Mouse (Mus musculus): ENCODE results near the gene Icam5. TPM values are rescaled to one million over a fixed set of nuclear protein-coding genes. Genes with fewer than 3 reads are reported as not detected.
A peak's percentile ranks its signal among the peaks of the same experiment; 100 is the strongest.
"Not testable (repeated sequence)": the region's sequence is repeated elsewhere in the genome, so short reads cannot be mapped to it uniquely, and the experiment has no call there.

Icam5 gene
- total RNA-seq, 1 experiment from 2014 or later, result not detected

DNA sequence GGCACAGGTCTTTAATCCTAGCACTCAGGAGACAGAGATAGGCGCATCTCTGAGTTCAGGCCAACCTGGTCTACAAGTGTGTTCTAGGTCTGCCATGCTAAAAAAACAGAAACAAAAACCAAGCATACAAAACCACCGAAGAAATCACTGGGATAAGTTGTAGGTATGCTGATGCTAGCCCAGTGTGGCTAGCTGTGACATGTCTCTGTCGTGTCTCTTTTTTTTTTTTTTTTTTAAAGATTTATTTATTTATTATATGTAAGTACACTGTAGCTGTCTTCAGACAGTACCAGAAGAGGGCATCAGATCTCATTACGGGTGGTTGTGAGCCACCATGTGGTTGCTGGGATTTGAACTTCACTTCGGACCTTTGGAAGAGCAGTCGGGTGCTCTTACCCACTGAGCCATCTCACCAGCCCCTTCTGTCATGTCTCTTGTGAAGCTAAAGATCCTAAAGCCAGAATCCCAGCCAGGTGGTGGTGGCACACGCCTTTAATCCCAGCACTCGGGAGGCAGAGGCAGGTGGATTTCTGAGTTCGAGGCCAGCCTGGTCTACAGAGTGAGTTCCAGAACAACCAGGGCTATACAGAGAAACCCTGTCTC, 20.8 kb upstream of the Icam5 start:
- not testable (repeated sequence) for ATAC-seq (replicated peaks; ENCODE audit: insufficient number of reproducible peaks, low FRiP score, low TSS enrichment, poor library complexity, severe bottlenecking)

DNA sequence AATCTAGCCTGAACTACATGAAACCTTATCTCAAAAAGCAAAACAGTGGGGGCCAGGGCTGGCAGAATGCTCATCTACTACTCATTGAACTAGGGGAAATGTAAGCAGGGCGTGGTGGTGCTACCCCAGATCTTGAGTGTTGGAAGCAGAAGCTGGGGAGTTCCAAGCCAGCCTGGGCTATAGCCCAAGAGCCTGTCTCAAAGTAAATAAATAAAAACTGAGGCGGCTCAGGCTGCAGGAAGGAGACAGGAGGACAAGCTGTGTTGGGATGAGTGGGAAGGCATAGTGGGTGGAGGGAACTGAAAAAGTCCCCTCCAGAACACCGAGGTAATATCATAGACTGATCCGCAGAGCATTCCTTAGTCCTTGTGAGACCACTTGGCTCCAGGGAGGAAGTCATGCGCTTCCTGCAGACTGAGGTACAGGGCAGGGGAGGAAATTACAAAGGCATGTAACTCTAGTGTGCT, 20.0 kb upstream of the Icam5 start:
- no peak for ATAC-seq (replicated peaks; ENCODE audit: insufficient number of reproducible peaks, low FRiP score, low TSS enrichment, poor library complexity, severe bottlenecking)

- ATAC-seq (replicated peaks; ENCODE audit: insufficient number of reproducible peaks, low FRiP score, low TSS enrichment, poor library complexity, severe bottlenecking), result no peak
Measured at GRCm38 (mm10) chr9:21012368-21012767, 19.5 kb upstream of the Icam5 start.

DNA sequence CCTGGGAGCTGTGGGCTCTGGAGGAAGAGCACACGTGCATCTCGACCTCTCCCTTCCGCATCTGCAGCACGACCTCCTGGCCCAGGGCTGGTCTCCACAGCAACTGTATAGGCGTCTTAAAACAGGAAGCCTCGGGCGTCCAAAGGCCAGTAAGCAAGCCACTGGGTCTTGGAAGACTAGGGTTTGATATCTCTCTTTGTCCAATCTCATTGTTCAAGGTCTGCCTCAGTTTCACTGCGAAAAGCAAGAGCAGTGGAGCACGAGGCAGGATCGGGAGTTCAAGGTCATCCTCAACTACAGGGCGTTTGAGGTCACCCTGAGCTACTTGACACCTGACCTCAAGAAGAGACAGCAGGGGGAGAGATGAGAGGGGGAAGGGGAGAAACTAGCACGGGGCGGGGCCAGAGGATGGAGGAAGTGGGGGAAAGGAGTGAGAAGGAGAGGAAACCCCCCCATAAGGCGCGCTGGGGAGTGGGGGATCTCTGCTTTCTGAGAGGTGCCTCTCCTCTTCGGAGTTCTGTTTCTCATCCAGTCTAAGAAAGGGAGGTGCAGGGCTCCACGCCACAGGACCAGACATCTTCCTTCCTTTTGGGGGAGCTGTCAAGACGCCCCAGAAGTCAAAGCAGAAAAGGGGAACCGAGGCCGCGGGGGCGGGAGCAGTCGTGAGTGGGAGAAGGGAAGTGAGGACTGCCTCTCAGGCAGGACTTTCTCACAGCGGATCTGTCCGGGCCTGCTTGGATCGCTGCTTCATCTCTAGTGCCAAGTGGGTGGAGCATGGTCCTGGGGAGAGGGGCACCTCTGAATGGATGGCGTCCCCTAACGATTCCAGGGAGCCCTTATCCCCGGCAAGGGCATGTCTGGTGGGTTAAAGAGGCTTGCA, 16.9 kb upstream of the Icam5 start:
- ATAC-seq (replicated peaks; ENCODE audit: insufficient number of reproducible peaks, low FRiP score, low TSS enrichment, poor library complexity, severe bottlenecking), result peak; percentile 85

DNA sequence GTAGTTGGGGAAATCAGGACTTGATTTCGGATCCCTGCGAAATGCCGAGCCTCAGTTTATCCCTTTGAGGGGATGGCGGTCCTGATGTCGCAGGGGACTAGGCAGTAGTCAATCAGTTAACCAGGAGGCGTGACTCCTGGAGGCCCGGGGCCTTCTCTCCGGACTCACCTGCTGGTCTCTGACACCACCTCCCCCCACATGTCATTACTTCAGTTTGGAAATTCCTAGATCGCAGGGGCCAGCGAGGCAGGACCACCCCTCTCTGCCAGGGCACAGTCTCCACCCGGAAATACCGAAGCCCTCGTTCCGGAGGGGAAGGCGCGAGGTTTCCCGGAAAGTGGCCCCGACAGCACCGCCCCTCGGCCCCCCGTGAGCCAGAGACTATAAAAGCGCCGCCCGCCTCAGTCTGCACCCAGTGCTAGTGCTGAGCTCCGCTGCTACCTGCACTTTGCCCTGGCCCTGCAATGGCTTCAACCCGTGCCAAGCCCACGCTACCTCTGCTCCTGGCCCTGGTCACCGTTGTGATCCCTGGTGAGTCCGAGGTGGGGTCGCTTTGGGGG, 16.2 kb upstream of the Icam5 start, which contains the start of gene Icam1:
Gene Icam1, plus strand, starts transcription at position 415 of the 560 bp plus-strand sequence.
- ATAC-seq (replicated peaks; ENCODE audit: insufficient number of reproducible peaks, low FRiP score, low TSS enrichment, poor library complexity, severe bottlenecking), result peak; percentile 25; the same call in 1 of the 2 replicates

DNA sequence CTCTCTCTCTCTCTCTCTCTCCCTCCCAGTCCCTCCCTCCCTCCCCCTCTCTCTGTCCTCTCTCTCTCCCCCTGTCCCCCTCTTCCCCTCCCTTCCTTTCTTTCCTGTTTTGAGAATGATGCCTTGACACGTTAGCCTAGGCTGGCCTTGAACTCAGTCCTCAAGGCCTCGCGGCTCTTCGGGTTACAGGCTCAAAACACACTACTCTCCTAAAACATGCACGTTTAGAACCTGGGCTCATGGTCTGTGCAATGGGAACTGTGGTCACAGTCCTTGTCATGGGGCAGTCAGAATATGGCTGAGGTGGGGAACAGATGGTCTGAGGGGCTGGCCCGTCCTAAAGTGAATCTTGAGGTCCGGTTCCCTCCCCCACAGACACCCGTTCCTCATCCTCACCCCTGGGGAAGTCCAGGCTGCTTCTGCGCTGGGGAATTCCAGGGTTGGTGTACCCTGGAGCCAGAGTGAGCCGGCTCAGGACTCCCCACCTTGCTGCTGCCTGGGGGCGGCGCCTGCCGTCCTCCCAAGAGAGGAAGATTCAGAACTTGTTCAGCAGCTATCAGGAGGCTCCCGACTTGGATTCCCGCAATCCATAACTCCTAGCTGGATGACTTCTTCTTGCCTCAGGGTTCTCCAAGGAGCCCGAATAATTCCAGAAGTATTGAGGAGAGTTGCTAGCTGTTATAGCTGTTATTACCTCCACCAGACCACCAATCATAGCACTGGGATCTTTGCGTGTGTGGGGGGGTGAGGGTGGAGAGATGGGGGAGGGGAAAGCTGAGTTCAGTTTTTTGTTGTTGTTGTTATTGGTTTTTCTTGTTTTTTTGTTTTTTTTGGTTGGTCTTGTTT, 15.3 kb upstream of the Icam5 start:
- 0 out of 2 replicates have a peak, but pooled peaks have one; percentile 12 for ATAC-seq (replicated peaks; ENCODE audit: insufficient number of reproducible peaks, low FRiP score, low TSS enrichment, poor library complexity, severe bottlenecking)

DNA sequence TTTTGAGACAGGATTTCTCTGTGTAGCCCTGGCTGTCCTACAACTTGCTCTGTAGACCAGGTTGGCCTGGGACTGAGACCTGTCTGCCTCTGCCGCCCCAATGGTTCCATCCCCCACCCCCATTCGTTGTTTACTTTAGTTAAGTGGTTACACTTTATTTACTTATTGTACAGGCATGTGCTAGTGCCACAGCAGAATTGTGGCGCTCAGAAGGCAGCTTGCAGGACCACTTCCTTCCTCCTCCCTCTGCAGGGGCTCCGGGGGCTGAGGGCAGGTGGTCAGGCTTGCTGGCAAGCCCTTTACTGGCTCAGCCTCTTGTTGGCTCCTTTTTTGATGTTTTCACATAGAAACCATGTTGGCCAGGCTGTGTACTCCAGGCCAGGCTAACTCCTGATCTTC, 14.7 kb upstream of the Icam5 start:
- ATAC-seq (replicated peaks; ENCODE audit: insufficient number of reproducible peaks, low FRiP score, low TSS enrichment, poor library complexity, severe bottlenecking), result no peak

DNA sequence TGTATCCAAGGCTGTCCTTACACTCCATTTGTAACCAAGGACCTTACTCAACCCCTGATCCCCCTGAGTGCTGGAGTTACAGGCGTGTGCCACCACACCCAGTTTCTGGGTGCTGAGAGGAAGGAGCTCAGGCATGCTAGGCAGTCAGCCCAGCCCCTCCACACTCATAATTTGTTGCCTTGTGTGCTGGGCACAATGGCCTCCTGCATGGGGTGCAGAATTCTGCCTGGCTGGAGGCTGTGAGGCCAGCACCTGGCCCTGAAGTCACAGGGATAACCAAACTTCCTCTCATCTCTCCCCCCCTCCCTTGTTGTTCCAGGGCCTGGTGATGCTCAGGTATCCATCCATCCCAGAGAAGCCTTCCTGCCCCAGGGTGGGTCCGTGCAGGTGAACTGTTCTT, 13.3 kb upstream of the Icam5 start:
- no peak for ATAC-seq (replicated peaks; ENCODE audit: insufficient number of reproducible peaks, low FRiP score, low TSS enrichment, poor library complexity, severe bottlenecking)

DNA sequence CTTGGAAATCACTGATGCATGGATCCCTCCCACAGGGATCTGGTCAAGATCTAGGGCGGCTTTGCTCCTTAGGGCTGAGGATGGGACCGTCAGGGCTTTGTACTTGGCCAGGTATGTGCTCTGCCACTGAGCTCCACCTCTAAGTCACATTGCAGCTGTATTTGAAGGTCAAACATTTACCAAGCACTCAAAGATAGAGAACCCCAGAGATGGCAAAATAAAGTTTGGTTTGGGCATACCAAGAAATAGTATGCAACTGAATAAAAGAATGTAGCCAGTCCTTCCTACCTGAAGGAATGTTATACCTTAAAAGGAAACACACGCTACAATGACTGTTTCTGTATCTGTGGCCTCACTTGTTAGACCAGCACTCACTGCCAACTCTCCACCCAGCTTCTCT, 10.5 kb upstream of the Icam5 start:
- ATAC-seq (replicated peaks; ENCODE audit: insufficient number of reproducible peaks, low FRiP score, low TSS enrichment, poor library complexity, severe bottlenecking), result no peak

GRCm38 (mm10) chr9:21022288-21022687, 9.6 kb upstream of the Icam5 start:
- ATAC-seq (replicated peaks; ENCODE audit: insufficient number of reproducible peaks, low FRiP score, low TSS enrichment, poor library complexity, severe bottlenecking), result no peak

- no peak for ATAC-seq (replicated peaks; ENCODE audit: insufficient number of reproducible peaks, low FRiP score, low TSS enrichment, poor library complexity, severe bottlenecking)
Measured at GRCm38 (mm10) chr9:21022726-21023125, 9.1 kb upstream of the Icam5 start.

DNA sequence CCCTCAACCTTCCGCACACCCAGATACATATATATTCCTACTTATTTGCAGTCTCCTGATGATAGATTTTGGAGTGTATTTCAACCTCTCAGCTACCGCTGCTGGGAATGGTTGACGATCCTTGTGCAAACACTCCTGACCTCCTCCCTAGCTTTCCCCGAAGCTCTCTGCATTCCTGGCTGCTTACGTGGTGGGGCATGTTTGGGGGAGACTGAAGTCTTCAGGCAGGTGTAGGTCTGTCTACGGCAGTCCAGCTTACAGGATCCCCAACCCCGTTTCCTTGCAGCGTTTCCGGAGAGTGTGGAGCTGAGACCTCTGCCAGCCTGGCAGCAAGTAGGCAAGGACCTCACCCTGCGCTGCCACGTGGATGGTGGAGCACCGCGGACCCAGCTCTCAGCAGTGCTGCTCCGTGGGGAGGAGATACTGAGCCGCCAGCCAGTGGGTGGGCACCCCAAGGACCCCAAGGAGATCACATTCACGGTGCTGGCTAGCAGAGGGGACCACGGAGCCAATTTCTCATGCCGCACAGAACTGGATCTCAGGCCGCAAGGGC, 6.5 kb upstream of the Icam5 start:
- ATAC-seq (replicated peaks; ENCODE audit: insufficient number of reproducible peaks, low FRiP score, low TSS enrichment, poor library complexity, severe bottlenecking), result no peak

DNA sequence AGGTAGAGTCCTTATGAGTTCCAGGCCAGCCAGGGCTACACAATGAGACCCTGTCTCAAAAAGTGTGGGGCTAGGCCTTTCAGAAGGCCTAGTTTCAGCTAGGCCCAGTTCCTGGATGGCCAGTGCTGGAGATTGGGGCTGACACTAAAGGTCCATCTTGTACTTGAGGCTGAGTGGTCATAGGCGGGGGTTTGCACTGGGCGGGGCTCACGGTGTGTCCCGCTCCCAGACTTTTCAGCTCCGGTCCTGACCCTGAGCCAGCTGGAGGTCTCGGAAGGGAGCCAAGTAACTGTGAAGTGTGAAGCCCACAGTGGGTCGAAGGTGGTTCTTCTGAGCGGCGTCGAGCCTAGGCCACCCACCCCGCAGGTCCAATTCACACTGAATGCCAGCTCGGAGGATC, 5.0 kb upstream of the Icam5 start:
- no peak for ATAC-seq (replicated peaks; ENCODE audit: insufficient number of reproducible peaks, low FRiP score, low TSS enrichment, poor library complexity, severe bottlenecking)

- no peak for ATAC-seq (replicated peaks; ENCODE audit: insufficient number of reproducible peaks, low FRiP score, low TSS enrichment, poor library complexity, severe bottlenecking)
Measured at GRCm38 (mm10) chr9:21027774-21028290, 4.0 kb upstream of the Icam5 start.

DNA sequence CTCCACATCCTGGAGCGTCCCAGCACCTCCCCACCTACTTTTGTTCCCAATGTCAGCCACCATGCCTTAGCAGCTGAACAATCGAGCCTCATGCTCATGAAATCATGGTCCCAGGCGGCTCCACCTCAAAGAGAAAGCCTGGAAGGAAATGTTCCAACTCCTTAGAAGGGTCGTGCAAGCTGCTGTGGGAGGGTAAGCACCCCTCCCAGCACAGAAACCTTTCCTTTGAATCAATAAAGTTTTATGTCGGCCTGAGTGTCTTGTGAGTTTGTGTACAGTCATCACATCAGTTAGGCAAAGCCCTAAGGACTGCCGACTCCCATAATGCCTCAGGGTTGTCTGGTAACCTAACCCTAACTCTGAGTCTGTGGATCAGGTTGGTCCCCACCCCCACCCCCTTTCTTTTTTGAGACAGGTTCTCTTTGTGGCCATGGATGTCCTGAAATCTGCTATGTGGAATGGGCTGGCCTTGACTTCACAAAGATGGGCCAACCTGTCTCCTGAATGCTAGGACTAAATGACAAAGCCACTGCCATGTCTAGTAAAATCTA, 3.2 kb upstream of the Icam5 start:
- no peak for ATAC-seq (replicated peaks; ENCODE audit: insufficient number of reproducible peaks, low FRiP score, low TSS enrichment, poor library complexity, severe bottlenecking)

- ATAC-seq (replicated peaks; ENCODE audit: insufficient number of reproducible peaks, low FRiP score, low TSS enrichment, poor library complexity, severe bottlenecking), result peak; percentile 28
Measured at GRCm38 (mm10) chr9:21029291-21030054, 2.4 kb upstream of the Icam5 start, which contains the start of gene Icam4. TSS of gene Icam4 (plus strand) at chr9:21029373.

DNA sequence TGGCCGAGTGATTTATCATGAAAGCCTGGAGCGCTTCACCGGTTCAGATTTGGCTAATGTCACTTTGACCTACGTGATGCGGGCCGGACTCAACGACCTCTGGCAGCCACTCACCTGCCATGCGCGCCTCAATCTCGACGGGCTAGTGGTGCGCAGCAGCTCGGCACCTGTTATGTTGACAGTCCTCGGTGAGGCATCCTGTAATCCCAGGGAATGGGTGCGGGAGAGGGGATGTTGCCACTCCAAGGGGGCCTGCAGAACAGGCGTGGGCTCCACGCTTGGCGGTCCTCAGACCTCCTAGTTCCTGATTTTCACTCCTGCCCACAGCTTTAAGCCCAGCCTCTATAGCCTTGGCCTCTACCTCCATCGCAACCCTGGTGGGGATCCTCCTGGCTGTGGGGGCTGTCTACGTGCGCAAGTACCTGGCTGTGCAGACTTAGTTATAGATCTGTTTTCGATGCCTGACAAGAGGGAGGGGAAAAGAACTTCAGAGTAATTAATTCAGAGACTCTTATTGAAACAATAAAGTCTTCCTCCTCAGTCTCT, 1.7 kb upstream of the Icam5 start:
- no peak for ATAC-seq (replicated peaks; ENCODE audit: insufficient number of reproducible peaks, low FRiP score, low TSS enrichment, poor library complexity, severe bottlenecking)
